Mouse (Mus musculus) midbrain, embryonic 16.5 days (tissue): ENCODE data around the gene Mrps27. TPM values are rescaled to one million over a fixed set of nuclear protein-coding genes. Genes with fewer than 3 reads are reported as not detected.

ENCODE experiments used
- ATAC-seq: fragments of 200-750 bp; cut with Nextera tagmentation; 2 replicates; pipeline ENCODE4 v1.8.0; 2017; ENCODE audit warnings: moderate TSS enrichment
- H3K27ac ChIP-seq: fragments of 300-500 bp; sonication (generic); 2 replicates; pipeline ENCODE4 v1.5.1; 2014; ENCODE audit warnings: mild to moderate bottlenecking, low read length, mixed read lengths
- H3K27me3 ChIP-seq: fragments of 300-500 bp; sonication (generic); 2 replicates; pipeline ENCODE4 v1.6.1; 2014; ENCODE audit warnings: low read depth, low read length, mixed read lengths; ENCODE audit not compliant: control insufficient read depth, insufficient read depth
- H3K36me3 ChIP-seq: fragments of 300-500 bp; sonication (generic); 2 replicates; pipeline ENCODE4 v1.6.1; 2014; ENCODE audit warnings: mild to moderate bottlenecking, low read length, moderate library complexity, mixed read lengths; ENCODE audit not compliant: control insufficient read depth, insufficient read depth
- H3K4me1 ChIP-seq: fragments of 300-500 bp; sonication (generic); 2 replicates; pipeline ENCODE4 v1.6.1; 2014; ENCODE audit warnings: mild to moderate bottlenecking, low read length, mixed read lengths; ENCODE audit not compliant: control insufficient read depth, insufficient read depth
- H3K4me2 ChIP-seq: fragments of 300-500 bp; sonication (generic); 2 replicates; pipeline ENCODE4 v1.6.1; 2014; ENCODE audit warnings: mild to moderate bottlenecking, low read length, mixed read lengths
- H3K4me3 ChIP-seq: fragments of 300-500 bp; sonication (generic); 2 replicates; pipeline ENCODE4 v1.5.1; 2014; ENCODE audit warnings: low read depth, mild to moderate bottlenecking, low read length, moderate library complexity, mixed read lengths
- H3K9ac ChIP-seq: fragments of 300-500 bp; sonication (generic); 2 replicates; pipeline ENCODE4 v1.6.1; 2014; ENCODE audit warnings: low read depth, low read length, mixed read lengths
- H3K9me3 ChIP-seq: fragments of 300-500 bp; sonication (generic); replicated peaks from 2 replicates; pipeline ENCODE4 v1.6.1; 2014; ENCODE audit warnings: mild to moderate bottlenecking, low read length, mixed read lengths; ENCODE audit not compliant: control insufficient read depth, poor library complexity, severe bottlenecking
- WGBS: fragments of 180-500 bp; shearing (Covaris S2); extraction: QIAGEN DNeasy Blood & Tissue Kit; methylation state at CpG from one replicate; pipeline ENCODE4 v1.1.7; 2014; 5-methylcytosine and 5-hydroxymethylcytosine counted together
- polyA plus RNA-seq: library from polyadenylated mRNA; unstranded; fragments of >200 nt; fragmentation: Nextera tagmentation; extraction: Ambion mirVana; gene quantifications from 2 replicates; pipeline ENCODE4 v1.2.1, GENCODE M21; 2015

The Mrps27 gene
- polyA plus RNA-seq, 1 experiment from 2014 or later, result 44.4 TPM

- H3K4me1 ChIP-seq, result peaks cover 10% of the 10 kb centered on the region; the same call in 1 of the 2 replicates
- no peak overlapping the region for H3K9ac ChIP-seq
- no peak for ATAC-seq
- H3K4me2 ChIP-seq, result no peak overlapping the region
- no peaks in the 10 kb centered on the region for H3K36me3 ChIP-seq
- H3K4me3 ChIP-seq, result no peak overlapping the region
- no peak overlapping the region for H3K27ac ChIP-seq
- 85% methylated on average over 3 of the region's 3 CpGs for WGBS
- no peaks in the 10 kb centered on the region for H3K27me3 ChIP-seq
- H3K9me3 ChIP-seq, result no peaks in the 10 kb centered on the region
Measured at GRCm38 (mm10) chr13:99411761-99412160, 67.2 kb downstream of the Mrps27 start.

GRCm38 (mm10) chr13:99412477-99413080, 68.0 kb downstream of the Mrps27 start:
- Histone ChIP-seq H3K9me3 (no peaks in the 10 kb centered on the region), H3K27ac (no peak overlapping the region; the same call in 1 of the 2 replicates), H3K36me3 (no peaks in the 10 kb centered on the region), H3K4me2 (no peak overlapping the region), H3K9ac (no peak overlapping the region), H3K4me1 (peaks cover 10% of the 10 kb centered on the region; the same call in 1 of the 2 replicates), H3K27me3 (no peaks in the 10 kb centered on the region), H3K4me3 (no peak overlapping the region)
- no peak for ATAC-seq
- 32% methylated on average over 11 of the region's 11 CpGs for WGBS

GRCm38 (mm10) chr13:99413481-99414351, 69.1 kb downstream of the Mrps27 start:
- H3K27me3 ChIP-seq, result no peaks in the 10 kb centered on the region
- H3K36me3 ChIP-seq, result no peaks in the 10 kb centered on the region
- ATAC-seq, result no peak
- no peak overlapping the region for H3K27ac ChIP-seq
- H3K4me1 ChIP-seq, result peaks cover 10% of the 10 kb centered on the region; the same call in 1 of the 2 replicates
- no peak overlapping the region for H3K4me3 ChIP-seq
- WGBS, result 33% methylated on average over 13 of the region's 13 CpGs
- no peaks in the 10 kb centered on the region for H3K9me3 ChIP-seq
- no peak overlapping the region for H3K9ac ChIP-seq
- no peak overlapping the region for H3K4me2 ChIP-seq

- no peak overlapping the region for H3K4me3 ChIP-seq
- H3K27ac ChIP-seq, result no peak overlapping the region
- no peak for ATAC-seq
- no peak overlapping the region for H3K4me2 ChIP-seq
- H3K9me3 ChIP-seq, result no peaks in the 10 kb centered on the region
- H3K36me3 ChIP-seq, result no peaks in the 10 kb centered on the region
- peaks cover 10% of the 10 kb centered on the region; the same call in 1 of the 2 replicates for H3K4me1 ChIP-seq
- H3K9ac ChIP-seq, result no peak overlapping the region
- H3K27me3 ChIP-seq, result no peaks in the 10 kb centered on the region
- 38% methylated on average over 10 of the region's 10 CpGs for WGBS
Measured at GRCm38 (mm10) chr13:99414352-99414742, 69.8 kb downstream of the Mrps27 start.

- Histone ChIP-seq H3K27ac (no peak overlapping the region), H3K9ac (no peak overlapping the region), H3K4me1 (peaks cover 10% of the 10 kb centered on the region; the same call in 1 of the 2 replicates), H3K36me3 (peaks cover 2% of the 10 kb centered on the region), H3K9me3 (no peaks in the 10 kb centered on the region), H3K4me2 (no peak overlapping the region), H3K27me3 (no peaks in the 10 kb centered on the region), H3K4me3 (no peak overlapping the region)
- 82% methylated on average over 9 of the region's 9 CpGs for WGBS
- no peak for ATAC-seq
Measured at GRCm38 (mm10) chr13:99416601-99417000, 72.0 kb downstream of the Mrps27 start.

GRCm38 (mm10) chr13:99423581-99423980, 79.0 kb downstream of the Mrps27 start:
- WGBS, result 86% methylated on average over 13 of the region's 13 CpGs
- H3K27ac ChIP-seq, result no peak overlapping the region
- no peaks in the 10 kb centered on the region for H3K9me3 ChIP-seq
- H3K4me1 ChIP-seq, result no peaks in the 10 kb centered on the region
- H3K9ac ChIP-seq, result no peak overlapping the region
- H3K4me3 ChIP-seq, result no peak overlapping the region
- peaks cover 56% of the 10 kb centered on the region for H3K36me3 ChIP-seq
- no peak for ATAC-seq
- no peak overlapping the region for H3K4me2 ChIP-seq
- H3K27me3 ChIP-seq, result no peaks in the 10 kb centered on the region

- H3K9ac ChIP-seq, result no peak overlapping the region
- H3K4me3 ChIP-seq, result no peak overlapping the region
- H3K27me3 ChIP-seq, result no peaks in the 10 kb centered on the region
- 94% methylated on average over 29 of the region's 29 CpGs for WGBS
- no peak overlapping the region for H3K4me2 ChIP-seq
- peaks cover 75% of the 10 kb centered on the region for H3K36me3 ChIP-seq
- no peaks in the 10 kb centered on the region for H3K4me1 ChIP-seq
- no peak for ATAC-seq
- H3K27ac ChIP-seq, result no peak overlapping the region
- H3K9me3 ChIP-seq, result no peaks in the 10 kb centered on the region
Measured at GRCm38 (mm10) chr13:99433068-99434008, 88.8 kb downstream of the Mrps27 start.

- Histone ChIP-seq H3K27ac (no peak overlapping the region), H3K27me3 (no peaks in the 10 kb centered on the region), H3K4me2 (no peak overlapping the region), H3K36me3 (peaks cover 65% of the 10 kb centered on the region), H3K9ac (no peak overlapping the region), H3K9me3 (no peaks in the 10 kb centered on the region), H3K4me3 (no peak overlapping the region), H3K4me1 (no peaks in the 10 kb centered on the region)
- WGBS, result 92% methylated on average over 9 of the region's 9 CpGs
- ATAC-seq, result no peak
Measured at GRCm38 (mm10) chr13:99434494-99434893, 89.9 kb downstream of the Mrps27 start.
